Mouse (Mus musculus): ENCODE measurements around the gene Gm14322. TPM values are rescaled to one million over a fixed set of nuclear protein-coding genes. Genes with fewer than 3 reads are reported as not detected.
"Not testable (repeated sequence)": the region's sequence is repeated elsewhere in the genome, so short reads cannot be mapped to it uniquely, and the experiment has no call there.

Gene Gm14322
- polyA plus RNA-seq (2014; fragmentation: Nextera tagmentation; extraction: Ambion mirVana): 4.0 and 4.6 TPM in 2 replicates

GRCm38 (mm10) chr2:177758941-177759558, at the start of gene Gm14322:
TSS of gene Gm14322 (plus strand) at chr2:177759288.
- H3K4me1 ChIP-seq (ENCODE audit: control insufficient read depth, insufficient read depth, low read length); H3K27ac ChIP-seq (ENCODE audit: low read depth, low read length); H3K36me3 ChIP-seq (ENCODE audit: control insufficient read depth, insufficient read depth, low read length); ATAC-seq (ENCODE audit: low read depth); H3K9ac ChIP-seq (replicated peaks; ENCODE audit: low read depth, low read length); H3K4me3 ChIP-seq (ENCODE audit: low read depth, low read length); H3K4me2 ChIP-seq (ENCODE audit: low read depth, low read length); H3K27me3 ChIP-seq (ENCODE audit: control insufficient read depth, insufficient read depth, low read length); H3K9me3 ChIP-seq (ENCODE audit: control insufficient read depth, low read length): not testable (repeated sequence)
- WGBS: 36% methylated on average over 9 of the region's 9 CpGs

GRCm38 (mm10) chr2:177741487-177741886, 17.6 kb upstream of the Gm14322 start:
- H3K27ac ChIP-seq (ENCODE audit: low read depth, low read length); H3K4me2 ChIP-seq (ENCODE audit: low read depth, low read length); H3K9me3 ChIP-seq (ENCODE audit: control insufficient read depth, low read length): not testable (repeated sequence)

GRCm38 (mm10) chr2:177787351-177787750, 28.3 kb downstream of the Gm14322 start:
- not testable (repeated sequence) for H3K9me3 ChIP-seq (ENCODE audit: control insufficient read depth, low read length); H3K36me3 ChIP-seq (ENCODE audit: control insufficient read depth, insufficient read depth, low read length); H3K4me3 ChIP-seq (ENCODE audit: low read depth, low read length); H3K27me3 ChIP-seq (ENCODE audit: control insufficient read depth, insufficient read depth, low read length); H3K9ac ChIP-seq (replicated peaks; ENCODE audit: low read depth, low read length); H3K4me1 ChIP-seq (ENCODE audit: control insufficient read depth, insufficient read depth, low read length); H3K4me2 ChIP-seq (ENCODE audit: low read depth, low read length); ATAC-seq (ENCODE audit: low read depth); H3K27ac ChIP-seq (ENCODE audit: low read depth, low read length)
- 62% methylated on average over 1 of the region's 1 CpGs for WGBS

More at GRCm38 (mm10) chr2:177741487-177741886, 17.6 kb upstream of the Gm14322 start:
- not testable (repeated sequence) for ATAC-seq (ENCODE audit: low read depth); H3K36me3 ChIP-seq (ENCODE audit: control insufficient read depth, insufficient read depth, low read length); H3K4me3 ChIP-seq (ENCODE audit: low read depth, low read length); H3K4me1 ChIP-seq (ENCODE audit: control insufficient read depth, insufficient read depth, low read length); H3K27me3 ChIP-seq (ENCODE audit: control insufficient read depth, insufficient read depth, low read length); H3K9ac ChIP-seq (replicated peaks; ENCODE audit: low read depth, low read length)
- WGBS: 77% methylated on average over 3 of the region's 10 CpGs

GRCm38 (mm10) chr2:177806170-177806569, 47.1 kb downstream of the Gm14322 start:
- not testable (repeated sequence) for ATAC-seq (ENCODE audit: low read depth); H3K4me3 ChIP-seq (ENCODE audit: low read depth, low read length); H3K4me1 ChIP-seq (ENCODE audit: control insufficient read depth, insufficient read depth, low read length); H3K36me3 ChIP-seq (ENCODE audit: control insufficient read depth, insufficient read depth, low read length); H3K9me3 ChIP-seq (ENCODE audit: control insufficient read depth, low read length); H3K9ac ChIP-seq (replicated peaks; ENCODE audit: low read depth, low read length); H3K27me3 ChIP-seq (ENCODE audit: control insufficient read depth, insufficient read depth, low read length); H3K27ac ChIP-seq (ENCODE audit: low read depth, low read length); H3K4me2 ChIP-seq (ENCODE audit: low read depth, low read length)
- no CpG with 5 or more reads among the region's 2 CpGs for WGBS

Other genes starting within 250 kb of the Gm14322 start
- gene Gm14406, start 181.1 kb upstream of the Gm14322 start, polyA plus RNA-seq (2014; fragmentation: Nextera tagmentation; extraction: Ambion mirVana): not detected in 2 replicates
- 36.5 and 41.4 TPM in 2 replicates for gene Gm14325, start 81.0 kb downstream of the Gm14322 start, polyA plus RNA-seq (2014; fragmentation: Nextera tagmentation; extraction: Ambion mirVana)
- gene Gm14327, start 137.8 kb downstream of the Gm14322 start, polyA plus RNA-seq (2014; fragmentation: Nextera tagmentation; extraction: Ambion mirVana): 1.3 and 3.1 TPM in 2 replicates
- gene Zfp972, start 166.3 kb downstream of the Gm14322 start, polyA plus RNA-seq (2014; fragmentation: Nextera tagmentation; extraction: Ambion mirVana): not detected in 2 replicates
- 17.6 and 18.5 TPM in 2 replicates for gene Gm14326, start 198.0 kb downstream of the Gm14322 start, polyA plus RNA-seq (2014; fragmentation: Nextera tagmentation; extraction: Ambion mirVana)

Data from neural tube, embryonic 14.5 days (tissue).